Mouse (Mus musculus) adrenal gland, postnatal 36 days (tissue): ENCODE data around the gene Efna5. TPM values are rescaled to one million over a fixed set of nuclear protein-coding genes. Genes with fewer than 3 reads are reported as not detected.
A peak's percentile ranks its signal among the peaks of the same experiment; 100 is the strongest.

Experiments
- DNase-seq, 2 experiments: peaks; one replicate each; pipeline ENCODE4 v3.0.0; 2021; ENCODE audit warnings: mixed read lengths in 1 of 2
- total RNA-seq, 2 experiments: library from RNA; stranded (reverse); gene quantifications; 2 replicates each; pipeline ENCODE4 v1.2.3; 2021

Efna5 gene
- total RNA-seq, 2 experiments from 2014 or later, result 17.3 to 21.5 TPM

DNA sequence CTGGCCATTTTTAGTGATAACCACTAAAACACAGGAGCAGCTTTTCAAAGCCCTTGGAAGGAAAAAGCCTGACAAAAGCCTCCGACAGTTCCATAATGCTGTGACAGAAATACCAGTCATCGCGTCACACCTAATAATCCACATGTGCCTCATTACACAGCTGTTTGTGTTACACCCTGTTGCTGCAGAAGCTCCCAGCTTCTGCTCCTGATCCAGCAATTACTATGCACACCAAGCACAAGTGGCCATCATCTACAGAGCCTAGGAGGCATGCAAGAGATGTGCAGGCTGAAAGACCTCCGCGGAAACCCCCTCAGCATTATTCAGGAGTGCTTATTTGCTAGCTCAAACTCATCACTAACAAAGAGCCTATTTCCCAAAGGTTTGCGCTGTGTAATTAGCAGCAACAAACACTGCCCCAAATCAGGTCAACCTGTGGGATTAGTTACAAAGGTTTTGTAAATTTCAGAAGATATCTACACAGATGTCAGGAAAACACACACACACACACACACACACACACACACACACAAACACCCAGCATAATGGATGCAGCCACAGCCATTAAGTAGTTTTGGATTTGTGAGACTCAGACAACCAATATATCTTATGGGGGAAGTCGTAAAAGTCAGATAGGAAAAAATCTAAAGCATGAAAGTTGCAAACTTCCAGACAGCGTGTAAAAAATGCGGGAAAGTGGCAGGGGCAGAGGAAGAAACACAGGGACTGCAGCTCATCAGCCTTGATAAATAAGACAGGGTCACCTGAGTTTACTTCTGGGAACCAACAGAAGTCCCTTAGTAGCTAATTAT is 180.1 kb downstream of the Efna5 start:
- no peak for DNase-seq

DNA sequence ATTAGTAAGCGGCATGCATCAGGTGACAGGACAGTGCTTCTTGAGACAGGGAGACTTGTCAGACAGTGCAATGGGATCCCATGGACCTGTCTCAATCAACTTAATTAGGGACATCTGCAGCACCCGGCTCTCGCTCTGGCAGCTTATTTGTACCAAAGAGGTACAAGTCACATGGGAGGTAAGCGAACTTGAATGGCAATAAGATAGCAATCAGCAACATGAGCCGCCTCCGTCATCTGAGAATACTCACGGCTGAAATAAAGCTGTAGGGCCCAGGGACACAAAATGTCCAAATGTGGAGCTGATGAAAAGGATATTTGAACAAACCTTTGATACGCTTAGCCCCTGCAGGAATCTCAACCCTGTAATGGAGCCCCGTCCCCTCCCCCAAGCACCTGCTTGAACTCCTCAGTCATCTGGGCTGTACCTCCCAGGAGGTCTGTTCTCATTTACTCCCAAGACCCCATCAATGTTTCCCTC is 186.1 kb downstream of the Efna5 start:
- no peak for DNase-seq

DNA sequence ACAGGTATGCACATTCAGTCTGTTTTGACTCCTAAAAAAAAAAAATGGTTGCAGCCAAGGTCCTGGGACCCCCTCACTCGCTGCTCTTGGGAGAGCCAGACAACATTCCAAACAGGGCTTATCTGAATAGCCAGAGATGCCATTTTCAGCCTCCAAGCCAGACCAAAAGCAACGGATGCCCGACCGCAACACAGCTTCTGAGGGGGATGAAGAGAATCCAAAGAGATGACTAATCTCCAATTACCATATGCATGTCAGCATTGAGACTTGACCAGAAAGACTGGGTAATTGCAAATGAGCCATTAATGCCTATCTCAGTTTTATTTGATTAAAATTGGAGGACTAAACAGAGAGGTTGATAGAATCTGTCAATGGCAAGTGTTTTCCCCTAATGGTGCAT is 188.9 kb downstream of the Efna5 start:
- DNase-seq, result no peak

- no peak for DNase-seq
Measured at GRCm38 (mm10) chr17:62691201-62691715, 189.9 kb downstream of the Efna5 start.

DNA sequence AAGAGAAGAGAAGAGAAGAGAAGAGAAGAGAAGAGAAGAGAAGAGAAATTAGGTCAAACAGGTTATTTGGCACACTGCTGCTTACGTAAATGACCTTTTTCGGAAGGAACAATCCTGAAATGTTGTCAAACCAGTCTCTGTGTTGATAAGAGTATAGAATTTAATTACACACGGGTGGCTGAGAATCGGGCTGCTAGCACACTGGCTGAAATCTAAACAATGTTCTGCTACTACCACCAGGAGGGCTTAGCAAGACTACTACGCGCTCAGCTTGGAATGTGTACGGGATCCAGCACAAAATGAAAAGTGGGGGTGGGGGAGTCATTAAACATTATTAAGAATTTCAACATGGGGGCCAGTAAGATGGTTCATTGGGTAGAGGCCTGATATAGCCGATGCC is 190.9 kb downstream of the Efna5 start:
- no peak for DNase-seq

DNA sequence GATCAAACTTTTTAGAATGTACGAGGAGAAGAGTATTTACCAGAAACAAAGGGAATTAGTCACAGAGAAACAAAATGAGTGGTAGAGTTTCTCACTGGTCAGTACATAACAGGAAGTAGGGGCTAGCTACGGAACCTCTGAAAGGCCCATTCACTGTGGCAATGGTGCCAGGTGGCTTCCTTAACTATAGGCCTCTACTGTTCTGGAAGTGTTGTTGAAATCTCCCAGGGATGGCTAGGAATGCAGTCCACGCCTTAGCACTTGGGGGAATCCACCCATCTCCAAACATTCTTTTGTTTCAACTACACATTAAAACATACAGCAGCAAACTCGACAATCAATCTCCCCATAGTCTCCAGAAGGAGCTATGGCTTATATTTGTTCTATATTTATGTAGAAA is 191.5 kb downstream of the Efna5 start:
- DNase-seq, result no peak

DNA sequence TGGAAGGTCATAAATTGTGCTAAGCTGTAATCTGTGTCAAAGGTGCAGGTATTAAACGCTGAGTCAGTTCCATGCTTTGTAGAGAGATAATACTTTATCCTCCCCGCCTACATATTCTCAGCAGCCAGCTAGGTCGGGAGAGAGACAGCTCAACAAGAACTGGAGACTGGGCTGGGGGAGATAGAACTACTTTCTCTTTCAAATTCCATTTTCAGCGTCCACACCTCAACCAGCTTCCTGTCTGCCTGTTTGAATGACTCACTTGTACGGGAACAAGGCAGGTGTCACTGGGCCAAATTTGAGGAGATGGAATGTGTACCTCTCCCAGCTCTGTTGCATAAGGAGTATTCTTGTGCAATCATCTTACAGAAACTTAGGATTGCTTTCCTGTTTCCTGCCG is 193.7 kb downstream of the Efna5 start:
- DNase-seq, result peak; percentile 9 to 20

GRCm38 (mm10) chr17:62685181-62685580 is 195.9 kb downstream of the Efna5 start:
- DNase-seq, result no peak

DNA sequence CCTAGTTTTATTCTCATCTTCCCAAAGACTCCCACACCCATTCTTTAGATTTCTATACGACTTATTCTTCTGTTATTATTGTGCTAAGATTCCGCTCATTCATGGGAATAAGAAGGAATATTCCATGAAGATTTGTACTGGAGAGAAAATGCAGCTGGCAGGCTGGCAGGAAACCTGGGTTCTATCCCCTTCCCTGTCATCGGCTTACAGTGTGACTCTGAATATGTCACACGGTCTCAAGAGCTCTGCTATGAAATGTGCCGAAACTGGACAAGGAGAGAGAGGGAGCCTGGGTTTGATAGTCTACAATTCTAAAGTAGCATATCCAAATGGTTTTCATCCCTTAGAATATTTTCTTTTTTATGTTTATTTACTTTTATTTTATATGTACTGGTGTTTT is 198.0 kb downstream of the Efna5 start:
- no peak for DNase-seq

GRCm38 (mm10) chr17:62681726-62682125 is 199.4 kb downstream of the Efna5 start:
- no peak for DNase-seq

- no peak for DNase-seq
Measured at GRCm38 (mm10) chr17:62680737-62681136, 200.4 kb downstream of the Efna5 start.

DNA sequence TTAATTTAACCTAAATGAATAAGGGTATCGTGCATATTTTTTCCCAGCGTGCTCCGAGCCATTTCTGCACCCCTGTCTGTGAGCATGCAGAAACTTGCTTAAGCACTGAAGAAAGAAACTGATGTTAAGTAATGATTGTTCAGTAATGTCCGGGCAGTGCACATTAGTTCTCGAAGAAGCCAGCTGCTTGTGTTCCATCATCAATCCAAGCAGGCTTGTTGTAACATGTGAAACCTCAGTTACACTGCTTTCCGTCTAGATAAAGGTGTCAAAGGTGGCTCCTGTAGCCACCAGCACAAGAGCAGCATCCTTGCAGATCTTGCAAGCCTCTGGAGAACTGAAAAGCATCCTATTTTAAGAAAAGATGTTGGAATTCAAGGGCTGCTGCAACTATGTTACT is 204.3 kb downstream of the Efna5 start:
- no peak for DNase-seq

DNA sequence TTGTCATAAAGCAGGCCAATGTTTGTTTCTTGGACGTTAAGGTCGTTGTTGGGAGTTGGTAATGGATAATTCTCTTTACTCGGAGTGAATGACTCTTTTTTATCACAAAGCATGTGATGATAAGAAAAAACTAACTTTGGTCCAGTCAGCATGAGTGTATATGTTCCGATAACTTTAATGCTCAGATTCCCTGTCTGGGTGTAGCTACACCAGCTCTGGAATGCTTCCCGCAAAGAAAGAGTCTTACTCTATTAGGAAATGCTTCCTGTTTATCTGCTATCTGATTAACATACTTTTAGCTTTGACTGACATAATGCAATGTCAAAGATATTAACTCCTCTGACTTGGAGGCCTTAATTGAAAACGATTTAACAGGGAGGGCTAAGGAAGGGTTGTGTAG is 204.7 kb downstream of the Efna5 start:
- no peak for DNase-seq

DNA sequence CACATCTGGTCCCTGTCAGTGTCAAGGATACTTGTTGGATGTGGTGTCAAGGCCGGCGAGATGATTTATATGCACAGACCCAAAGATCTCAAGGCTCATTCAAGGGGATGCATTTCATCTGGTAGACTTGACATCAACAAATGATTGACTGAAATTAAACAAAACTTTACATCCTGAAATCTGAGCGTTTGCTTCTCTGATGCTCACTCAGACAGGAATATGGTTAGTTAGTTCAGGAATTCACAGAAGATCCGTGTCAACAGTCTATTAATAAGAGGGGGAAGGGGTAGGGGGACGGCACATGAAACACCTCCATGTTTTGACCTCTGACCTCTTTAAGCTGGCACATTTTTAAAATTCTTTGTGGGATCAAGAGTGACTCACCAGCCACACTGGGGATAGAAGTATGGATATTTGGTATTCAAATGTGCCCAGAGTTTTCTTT is 205.3 kb downstream of the Efna5 start:
- DNase-seq, result no peak

DNA sequence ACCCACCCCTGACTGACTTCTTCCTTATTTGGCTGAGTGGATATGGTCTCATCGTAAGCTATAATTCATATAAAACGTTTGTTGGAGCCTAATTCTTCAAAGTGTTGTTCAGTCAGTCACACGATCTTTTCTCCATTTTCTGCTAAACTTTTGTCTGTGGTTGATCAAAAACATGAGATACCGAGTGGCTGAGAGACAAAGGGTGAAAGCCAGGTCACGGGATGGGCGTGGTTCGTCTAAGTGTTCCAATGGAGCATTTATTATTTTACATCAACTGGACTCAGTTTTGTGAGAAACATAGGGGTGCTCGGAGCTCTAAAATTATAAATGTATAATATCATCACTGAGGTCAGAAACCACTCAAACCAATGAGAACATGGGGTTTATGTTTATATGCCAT is 209.0 kb downstream of the Efna5 start:
- no peak for DNase-seq

GRCm38 (mm10) chr17:62666761-62667160 is 214.4 kb downstream of the Efna5 start:
- DNase-seq, result no peak

DNA sequence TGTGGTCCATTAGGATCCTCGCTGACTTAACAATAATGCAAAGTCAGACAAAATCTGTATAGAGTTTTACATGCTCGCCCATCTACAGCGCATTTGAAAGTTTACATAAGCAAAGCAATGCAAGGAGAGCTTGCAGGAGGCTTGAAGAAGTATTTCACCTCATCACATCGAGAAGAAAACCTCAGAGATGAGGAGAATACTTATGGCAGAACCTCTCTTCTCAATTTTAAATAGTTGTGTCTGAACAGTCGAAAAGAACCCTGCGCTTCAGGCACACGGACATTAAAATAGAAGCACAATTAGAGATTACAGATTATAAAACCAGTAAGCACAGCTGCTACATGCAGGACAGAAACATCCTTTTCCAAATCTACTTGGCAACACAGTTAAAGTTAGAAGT is 215.3 kb downstream of the Efna5 start:
- no peak for DNase-seq

DNA sequence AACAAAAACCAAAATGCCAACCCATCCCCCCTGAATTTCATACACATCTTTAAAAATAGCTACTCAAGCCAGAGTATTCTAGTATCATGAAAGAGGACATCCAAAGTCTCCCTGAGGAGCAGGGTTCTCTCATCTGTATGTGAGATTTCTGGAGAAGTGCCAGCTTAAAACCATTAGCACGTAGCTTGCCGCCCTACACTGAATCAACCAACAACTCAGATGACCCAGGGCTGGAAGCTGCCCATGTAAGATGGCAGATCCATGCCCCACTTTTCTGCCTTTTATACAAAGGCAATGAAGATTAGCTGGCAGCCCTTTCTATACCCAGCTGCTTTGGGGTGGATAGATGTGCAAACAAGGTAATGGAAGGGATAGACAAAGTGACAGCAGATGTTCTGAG is 216.4 kb downstream of the Efna5 start:
- DNase-seq, result no peak

DNA sequence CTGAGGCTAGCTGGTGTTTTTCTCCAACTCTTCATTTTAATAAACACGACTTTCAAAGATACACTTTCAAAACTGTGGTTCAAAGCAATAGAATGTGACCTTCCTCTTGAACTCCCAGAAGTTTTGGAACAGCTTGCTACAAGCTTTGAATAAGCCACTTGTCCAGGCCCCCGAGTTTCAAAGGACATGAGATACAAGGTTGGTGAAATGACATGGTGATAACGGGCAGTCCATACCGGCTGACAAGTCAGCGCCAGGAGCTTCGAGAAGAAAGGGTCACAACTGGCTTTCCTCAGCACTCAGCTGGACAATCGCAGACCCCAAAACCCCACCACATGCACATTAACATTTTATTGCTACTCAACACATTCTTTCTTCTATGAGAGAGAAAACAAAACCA is 219.3 kb downstream of the Efna5 start:
- DNase-seq, result no peak

DNA sequence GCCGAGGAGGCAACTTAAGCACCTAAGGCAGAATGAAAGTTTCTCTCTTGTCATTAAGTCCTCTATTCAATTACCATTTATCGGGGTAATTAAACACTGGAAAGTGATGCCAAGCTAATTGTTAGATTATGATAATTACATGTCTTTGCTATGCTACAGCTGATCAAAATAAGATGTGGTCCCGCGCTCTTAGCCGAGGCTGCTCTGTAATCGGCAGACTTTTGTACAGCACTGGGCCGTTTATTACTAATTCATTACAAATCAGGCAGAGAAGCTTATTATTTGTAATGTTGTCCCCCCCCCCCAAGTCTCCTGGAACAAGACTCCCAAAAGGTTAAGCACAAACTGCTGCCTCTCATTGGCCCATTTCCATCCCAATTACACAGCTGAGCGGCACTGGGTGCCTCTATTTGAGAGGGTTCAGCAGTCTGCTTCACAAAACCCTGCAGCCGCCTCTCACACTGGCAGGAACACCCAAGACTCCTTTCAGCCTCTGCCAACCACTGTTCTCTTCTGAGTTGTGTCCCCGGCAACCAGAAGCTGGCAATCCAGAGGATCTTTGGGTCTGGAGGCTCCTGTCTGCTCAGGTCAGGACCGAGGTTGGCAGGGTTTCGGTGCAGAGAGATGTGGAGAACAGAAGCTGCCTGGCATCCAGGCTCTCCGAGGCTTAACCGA is 221.5 kb downstream of the Efna5 start:
- no peak for DNase-seq

GRCm38 (mm10) chr17:62657832-62658630 is 223.1 kb downstream of the Efna5 start:
- no peak for DNase-seq

- no peak for DNase-seq
Measured at GRCm38 (mm10) chr17:62657051-62657450, 224.1 kb downstream of the Efna5 start.

DNA sequence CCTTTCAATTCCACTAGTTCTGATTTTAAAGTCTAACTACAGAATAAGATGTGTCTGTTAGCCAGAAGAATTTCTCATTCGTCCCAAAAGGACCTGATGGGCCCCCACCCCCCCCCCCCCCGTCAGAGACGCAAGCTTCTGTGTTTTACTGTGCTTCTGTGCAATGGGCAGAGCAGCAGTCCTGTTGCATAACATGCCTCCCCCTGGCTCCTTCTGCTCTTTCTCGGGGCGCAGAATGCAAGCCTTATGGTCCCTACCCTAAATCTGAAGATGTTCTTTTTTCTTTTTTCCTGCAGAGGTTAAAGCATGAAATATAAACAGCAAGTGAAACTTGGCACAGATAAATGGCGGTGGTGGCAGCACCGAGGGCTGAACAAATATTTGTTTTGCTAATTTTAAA is 224.5 kb downstream of the Efna5 start:
- DNase-seq, result no peak
